Mouse (Mus musculus) ES-Bruce4 (cell line): ENCODE measurements around the gene Ebf4.

ENCODE experiments used
- CTCF ChIP-seq: IDR thresholded peaks from one replicate; pipeline ENCODE4 v1.8.1; 2011; ENCODE audit warnings: low read depth, low read length
- POLR2A ChIP-seq: IDR thresholded peaks from one replicate; pipeline ENCODE4 v1.8.1; 2011; ENCODE audit warnings: low read length; ENCODE audit not compliant: insufficient read depth

DNA sequence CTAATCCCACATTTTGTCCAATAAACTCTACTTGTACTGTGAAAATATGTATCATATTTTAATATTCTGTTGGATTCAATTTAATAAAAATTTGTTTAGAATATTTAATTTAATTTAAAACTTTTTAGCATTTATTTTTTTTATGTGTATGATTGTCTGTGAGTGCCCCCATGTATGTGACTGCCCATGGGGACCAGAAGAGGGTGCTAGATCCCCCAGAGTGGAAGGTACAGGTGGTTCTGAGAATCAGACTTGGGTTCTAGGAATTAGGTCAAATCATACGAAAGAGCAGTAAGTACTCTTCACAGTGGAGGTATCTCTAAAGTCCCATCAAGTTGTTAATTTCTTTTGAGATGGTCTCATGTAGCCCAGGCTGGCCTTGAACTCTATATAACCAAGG, 32.1 kb downstream of the Ebf4 start:
- peak; percentile 8 for TF ChIP-seq CTCF
- TF ChIP-seq POLR2A, result no peak
